Mouse (Mus musculus) adrenal gland, postnatal 14 days (tissue): ENCODE measurements around the gene Btn1a1. TPM values are rescaled to one million over a fixed set of nuclear protein-coding genes. Genes with fewer than 3 reads are reported as not detected.
A peak's percentile ranks its signal among the peaks of the same experiment; 100 is the strongest.

Experiments used
- DNase-seq: peaks from one replicate; pipeline ENCODE4 v3.0.0; 2021; ENCODE audit warnings: mixed read lengths
- total RNA-seq: library from RNA; stranded (reverse); gene quantifications from 2 replicates; pipeline ENCODE4 v1.2.3, GENCODE M21; 2021

Btn1a1 gene
- total RNA-seq, 1 experiment from 2014 or later, result 0.19 TPM

DNA sequence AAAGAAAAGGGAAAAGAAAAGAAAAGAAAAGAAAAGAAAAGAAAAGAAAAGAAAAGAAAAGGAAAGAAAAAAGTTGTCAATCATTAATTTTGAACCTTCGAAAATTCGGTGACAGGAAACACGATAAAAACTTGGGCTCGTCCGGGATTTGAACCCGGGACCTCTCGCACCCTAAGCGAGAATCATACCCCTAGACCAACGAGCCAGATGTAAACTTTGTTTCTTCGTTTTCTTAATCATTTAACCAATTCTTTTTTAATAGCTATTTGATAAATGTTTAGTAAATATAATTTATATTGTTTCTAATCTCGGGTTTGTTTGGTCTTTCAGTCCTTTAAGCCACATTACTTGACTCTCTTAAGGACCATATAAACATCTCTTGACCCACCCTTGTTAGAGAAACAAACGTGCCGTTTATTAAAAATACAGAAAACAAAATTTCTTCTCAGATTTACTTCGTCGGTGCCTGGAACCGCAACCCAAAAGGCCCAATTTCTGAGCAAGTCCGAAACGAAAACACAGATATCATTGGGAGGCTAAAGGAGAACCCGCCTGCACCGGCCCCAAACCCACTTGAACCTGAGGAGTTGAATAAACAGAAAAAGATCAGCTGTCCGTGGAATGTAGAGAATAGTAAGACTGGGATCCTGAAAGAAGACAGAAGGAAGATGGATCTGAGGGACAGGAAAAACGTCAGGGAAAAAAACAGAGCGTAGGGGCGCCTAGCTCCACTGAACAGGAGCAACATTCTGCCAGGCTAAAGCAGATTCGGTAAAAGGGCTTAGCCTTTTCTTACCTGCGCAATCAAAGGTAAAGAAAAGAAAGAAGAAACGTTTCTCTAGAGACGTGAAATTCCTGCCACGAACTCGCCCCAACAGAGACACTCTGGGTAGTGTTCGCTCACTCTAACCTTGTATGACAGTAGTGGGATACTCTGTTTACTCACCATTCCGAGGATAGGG lies 28.6 kb downstream of the Btn1a1 start:
- DNase-seq, result peak; percentile 79

DNA sequence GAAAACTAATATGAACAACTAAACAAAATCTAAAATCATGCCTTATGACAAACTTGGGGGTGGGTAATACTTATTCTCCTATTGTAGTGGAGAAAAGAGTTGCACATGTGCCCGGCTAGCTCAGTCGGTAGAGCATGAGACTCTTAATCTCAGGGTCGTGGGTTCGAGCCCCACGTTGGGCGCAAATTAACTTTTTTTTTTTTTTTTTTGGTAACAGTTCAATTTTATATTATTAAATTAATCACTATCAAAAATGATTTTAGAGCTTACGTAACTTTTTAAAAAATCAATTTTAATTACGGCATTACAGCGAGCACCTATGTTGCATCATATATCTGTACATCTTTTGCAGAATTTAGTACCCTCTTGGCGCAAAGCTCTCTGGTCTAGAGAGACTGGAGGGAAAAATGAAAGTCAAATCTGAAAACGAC lies 29.5 kb downstream of the Btn1a1 start:
- DNase-seq, result peak; percentile 57

DNA sequence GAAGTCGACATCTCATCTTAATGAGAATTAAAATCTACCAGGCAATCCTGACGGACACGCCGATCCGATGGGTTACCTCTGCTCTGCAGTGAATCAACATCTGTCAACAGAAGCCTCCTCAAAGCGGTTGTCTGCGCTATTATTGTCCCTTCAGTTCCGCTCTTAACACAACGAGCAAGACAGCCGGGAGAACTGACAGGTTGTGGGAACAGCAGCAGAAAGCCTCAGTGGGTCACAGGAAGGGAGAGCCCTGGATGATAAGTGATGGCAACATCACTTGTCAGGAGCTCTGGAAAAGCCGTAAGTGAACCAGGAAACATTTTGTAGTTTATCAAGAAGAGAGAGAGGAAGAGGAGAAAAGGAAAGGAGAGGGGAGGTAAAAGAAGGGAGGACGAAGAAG lies 30.0 kb downstream of the Btn1a1 start:
- no peak for DNase-seq

GRCm38 (mm10) chr13:23435241-23435640 lies 30.5 kb downstream of the Btn1a1 start:
- no peak for DNase-seq

- no peak for DNase-seq
Measured at GRCm38 (mm10) chr13:23434426-23434825, 31.3 kb downstream of the Btn1a1 start.

GRCm38 (mm10) chr13:23433801-23434200 lies 31.9 kb downstream of the Btn1a1 start:
- no peak for DNase-seq

GRCm38 (mm10) chr13:23433206-23433605 lies 32.5 kb downstream of the Btn1a1 start:
- DNase-seq, result no peak

DNA sequence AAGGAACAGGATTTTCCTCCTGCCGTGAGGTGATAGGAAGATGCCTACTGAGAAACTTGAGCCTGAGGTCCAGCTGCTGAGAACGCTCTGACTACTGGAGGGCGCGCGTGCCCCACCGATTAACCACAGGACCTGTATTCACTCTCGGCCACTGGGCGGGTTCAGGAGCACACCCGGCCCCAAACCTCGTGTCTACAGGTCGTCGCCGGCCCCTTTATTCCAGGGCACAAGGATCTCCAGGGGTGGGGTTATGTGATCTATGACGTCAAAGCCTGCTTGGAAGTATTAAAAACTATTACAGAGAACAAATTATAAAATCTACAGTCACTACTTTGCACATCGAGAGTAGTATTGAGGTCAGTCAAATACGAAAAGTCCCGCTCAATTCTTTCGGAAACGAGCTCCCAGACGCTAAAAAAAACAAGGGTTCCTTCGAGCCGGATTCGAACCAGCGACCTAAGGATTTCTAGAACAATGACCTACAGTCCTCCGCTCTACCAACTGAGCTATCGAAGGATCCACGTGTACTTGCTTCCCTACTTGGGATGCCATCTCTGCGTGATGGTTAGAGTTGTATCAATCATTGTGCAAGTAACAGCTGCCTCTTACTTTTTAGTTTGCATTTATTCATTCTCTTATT lies 33.0 kb downstream of the Btn1a1 start:
- DNase-seq, result peak; percentile 97

- DNase-seq, result peak; percentile 80
Measured at GRCm38 (mm10) chr13:23431351-23431771, 34.3 kb downstream of the Btn1a1 start.

GRCm38 (mm10) chr13:23430734-23431133 lies 35.0 kb downstream of the Btn1a1 start:
- peak; percentile 89 for DNase-seq

DNA sequence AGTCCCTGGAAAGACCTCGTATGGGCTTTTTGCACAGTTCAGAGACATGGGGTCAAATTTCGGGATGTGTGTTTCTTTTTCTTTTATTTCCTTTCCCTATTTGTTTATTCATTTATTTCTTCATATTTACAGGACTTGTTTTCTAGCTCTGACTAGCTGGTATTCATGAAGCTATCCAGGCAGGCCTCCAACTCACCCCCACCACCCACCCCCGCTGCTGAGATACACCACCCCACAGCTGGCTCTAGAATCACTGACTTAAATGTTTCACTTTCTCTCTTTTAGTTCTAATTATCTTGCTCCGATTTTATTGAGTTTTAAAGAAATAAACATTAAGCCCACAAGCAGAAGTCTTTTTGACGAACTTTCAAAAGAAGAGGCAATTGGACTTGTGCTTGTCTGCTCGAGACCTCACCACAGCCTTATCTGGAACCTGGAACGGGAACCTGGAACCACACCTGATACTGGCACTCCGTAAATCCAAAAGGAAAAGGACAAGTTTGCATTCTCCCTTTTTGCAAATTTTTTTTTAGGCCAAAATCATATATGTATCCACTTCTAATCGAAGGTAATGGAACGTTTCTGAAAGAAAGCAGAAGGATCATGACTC lies 35.8 kb downstream of the Btn1a1 start:
- no peak for DNase-seq

DNA sequence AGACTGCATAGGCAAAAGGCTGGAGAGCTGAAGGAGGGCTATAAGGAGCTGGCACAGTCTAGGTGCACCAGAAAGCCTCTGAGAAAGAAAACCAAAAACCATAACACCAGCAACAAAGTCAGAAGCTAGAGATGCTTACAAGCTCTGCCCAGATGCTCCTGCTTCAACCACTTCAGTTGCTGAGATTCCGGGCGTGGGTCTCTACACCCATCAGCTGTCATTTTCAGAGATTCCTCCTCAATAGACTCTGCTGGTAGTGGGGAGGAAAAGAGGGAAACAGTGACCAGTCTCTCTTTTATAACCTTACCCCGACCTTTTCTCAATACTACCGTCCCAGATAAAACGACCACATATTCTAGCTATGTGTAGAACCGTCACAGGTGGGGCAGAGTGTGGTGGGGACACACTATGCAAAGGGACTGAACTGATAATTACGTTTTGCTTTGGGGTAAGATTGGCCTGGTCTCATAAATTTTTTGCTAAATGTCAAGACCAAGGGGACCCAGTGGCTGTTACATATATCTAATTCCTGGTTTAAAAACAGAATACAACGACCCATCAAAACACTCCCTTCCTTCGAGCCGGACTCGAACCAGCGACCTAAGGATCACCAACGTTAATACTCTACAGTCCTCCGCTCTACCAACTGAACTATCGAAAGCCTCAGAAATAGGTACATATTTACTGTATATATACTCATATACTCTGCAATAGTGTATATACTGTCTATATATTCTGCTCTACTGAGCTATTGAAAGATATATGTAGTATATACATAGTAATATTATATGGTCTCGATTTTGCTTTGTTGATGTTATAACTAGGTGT lies 37.3 kb downstream of the Btn1a1 start:
- DNase-seq, result no peak

- DNase-seq, result no peak
Measured at GRCm38 (mm10) chr13:23427401-23427910, 38.2 kb downstream of the Btn1a1 start.

DNA sequence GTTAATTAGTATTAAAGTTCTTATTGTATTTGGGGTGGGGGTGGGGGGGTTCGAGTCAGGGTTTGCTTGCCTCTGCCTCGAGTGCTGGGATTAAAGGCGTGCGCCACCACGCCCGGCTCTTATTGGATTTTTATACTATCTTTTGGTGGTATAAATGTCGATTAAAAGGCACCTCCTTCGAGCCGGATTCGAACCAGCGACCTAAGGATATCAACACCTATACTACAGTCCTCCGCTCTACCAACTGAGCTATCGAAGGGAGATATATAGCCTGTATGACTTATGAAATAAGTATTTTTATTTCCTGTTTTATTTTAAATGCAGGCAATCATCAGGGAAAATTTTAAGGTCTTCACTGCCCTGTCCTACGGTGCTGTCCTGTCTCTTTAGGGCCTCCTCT lies 38.8 kb downstream of the Btn1a1 start:
- DNase-seq, result no peak

DNA sequence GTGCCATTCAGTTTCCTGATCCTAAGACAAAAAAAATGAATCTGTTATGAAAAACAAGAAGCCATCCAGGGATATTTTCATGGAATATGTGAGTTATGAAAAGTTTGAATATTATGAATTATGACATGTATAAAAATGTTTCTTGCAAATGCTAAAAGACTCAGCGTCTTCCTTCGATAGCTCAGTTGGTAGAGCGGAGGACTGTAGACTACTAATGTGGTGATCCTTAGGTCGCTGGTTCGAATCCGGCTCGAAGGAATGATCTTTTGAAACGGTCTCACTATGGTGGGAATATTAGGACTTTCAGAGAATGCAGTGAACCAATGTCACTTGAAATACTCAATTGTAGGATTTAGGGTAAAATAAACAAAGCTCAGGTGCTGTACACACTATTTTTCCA lies 39.4 kb downstream of the Btn1a1 start:
- peak; percentile 64 for DNase-seq

DNA sequence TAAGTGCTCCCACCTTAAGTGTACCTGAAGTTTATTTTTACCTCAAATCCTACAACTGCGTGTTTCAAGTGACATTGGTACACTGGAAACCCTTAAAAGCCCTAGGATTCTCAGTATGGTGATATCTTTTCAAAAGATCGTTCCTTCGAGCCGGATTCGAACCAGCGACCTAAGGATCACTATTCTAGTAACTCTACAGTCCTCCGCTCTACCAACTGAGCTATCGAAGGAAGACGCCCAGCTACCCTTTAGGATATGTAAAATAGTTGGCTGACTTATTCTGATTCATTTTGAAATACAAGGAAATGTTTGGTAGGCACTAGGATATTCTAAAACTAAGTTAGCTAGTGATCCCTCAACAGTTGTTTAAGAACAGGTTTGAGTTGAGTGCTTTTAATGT lies 40.2 kb downstream of the Btn1a1 start:
- DNase-seq, result peak; percentile 76

DNA sequence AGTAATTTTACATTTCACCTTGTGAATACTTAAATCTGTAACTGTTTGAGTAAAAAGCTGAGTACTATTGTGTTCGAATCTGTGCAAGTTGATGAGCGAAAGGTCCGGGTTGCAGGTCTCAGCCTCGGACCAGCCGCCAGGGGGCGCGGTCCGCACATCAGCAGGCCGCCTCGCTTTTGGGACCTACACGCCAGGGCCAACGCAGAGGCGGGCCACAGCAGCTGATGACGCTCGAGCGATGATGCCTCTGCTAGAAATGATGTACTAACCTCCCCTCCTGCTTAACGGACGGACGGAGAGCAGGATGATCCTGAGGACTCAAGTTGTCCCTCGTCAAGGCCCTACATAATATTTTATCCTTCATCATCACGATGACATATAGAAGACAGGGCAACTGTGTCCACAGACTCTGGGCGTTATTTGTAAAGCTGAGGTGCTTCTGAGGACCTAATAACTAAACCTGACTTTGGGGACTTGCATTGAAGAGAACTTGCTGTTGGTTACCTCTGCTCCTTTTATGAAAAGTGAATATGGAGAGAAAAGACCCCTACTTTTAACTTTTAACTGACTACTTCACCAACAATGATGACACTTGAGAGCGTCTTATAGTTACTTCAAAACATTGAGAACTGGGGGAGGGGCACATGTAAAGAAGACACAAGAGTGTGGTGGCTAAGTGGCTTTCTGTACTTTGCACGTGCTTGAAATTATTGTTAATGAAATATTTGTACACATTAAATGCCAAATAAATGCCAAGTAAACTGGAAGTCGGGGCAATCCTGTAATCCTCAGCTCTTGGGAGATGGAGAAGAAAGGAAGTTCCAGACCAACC lies 41.0 kb downstream of the Btn1a1 start:
- DNase-seq, result peak; percentile 95

DNA sequence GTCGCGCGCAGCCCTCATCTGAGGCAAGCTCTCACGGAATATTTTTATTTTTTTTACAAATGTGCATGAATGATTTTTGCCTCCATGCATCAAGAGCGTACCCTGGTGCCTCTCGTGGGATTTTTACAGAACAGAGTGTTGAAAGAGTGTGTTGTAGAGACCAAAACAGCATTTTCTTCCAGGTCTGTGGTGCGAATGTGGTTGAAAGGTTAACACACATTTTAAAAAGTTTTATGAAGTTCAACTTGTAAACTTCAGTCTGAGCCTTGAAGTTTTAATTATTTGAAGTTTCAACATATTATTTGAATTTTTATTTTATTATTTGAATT lies 41.7 kb downstream of the Btn1a1 start:
- DNase-seq, result no peak

- peak; percentile 98 for DNase-seq
Measured at GRCm38 (mm10) chr13:23423286-23424051, 42.2 kb downstream of the Btn1a1 start, which contains the start of gene Abt1. Gene Abt1 (minus strand): TSS chr13:23423866.

GRCm38 (mm10) chr13:23422351-23422750 lies 43.4 kb downstream of the Btn1a1 start:
- DNase-seq, result no peak
